Mouse (Mus musculus): ENCODE measurements around the gene Nfkbil1.

The Nfkbil1 gene

GRCm38 (mm10) chr17:35235614-35236389 is at the start of gene Nfkbil1:
Gene Nfkbil1 (minus strand): TSS chr17:35235792.
- peak; percentile 90 for DNase-seq (ENCODE audit: extremely low read depth, insufficient read length, low spot score)

DNA sequence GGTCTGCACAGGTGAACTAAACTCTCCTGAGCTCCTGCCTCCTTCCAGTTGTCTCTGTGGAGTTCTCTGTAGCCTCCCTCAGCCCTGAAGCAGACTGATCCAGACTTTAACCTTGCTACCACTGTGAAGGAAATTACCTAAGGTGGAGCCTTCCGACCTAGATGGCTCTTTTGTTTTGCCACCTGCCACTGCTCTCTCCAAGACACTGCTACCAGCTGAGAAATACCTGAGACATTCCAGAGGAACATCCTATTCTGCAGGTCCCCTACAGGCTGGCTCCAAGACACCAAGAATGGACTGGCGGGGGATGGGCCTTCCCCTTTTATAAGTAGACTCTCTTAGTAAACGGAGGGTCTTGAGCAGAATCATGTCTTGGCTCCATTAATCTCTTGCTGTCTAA is 44.7 kb upstream of the Nfkbil1 start:
- DNase-seq (ENCODE audit: extremely low read depth, insufficient read length, low spot score), result no peak

DNA sequence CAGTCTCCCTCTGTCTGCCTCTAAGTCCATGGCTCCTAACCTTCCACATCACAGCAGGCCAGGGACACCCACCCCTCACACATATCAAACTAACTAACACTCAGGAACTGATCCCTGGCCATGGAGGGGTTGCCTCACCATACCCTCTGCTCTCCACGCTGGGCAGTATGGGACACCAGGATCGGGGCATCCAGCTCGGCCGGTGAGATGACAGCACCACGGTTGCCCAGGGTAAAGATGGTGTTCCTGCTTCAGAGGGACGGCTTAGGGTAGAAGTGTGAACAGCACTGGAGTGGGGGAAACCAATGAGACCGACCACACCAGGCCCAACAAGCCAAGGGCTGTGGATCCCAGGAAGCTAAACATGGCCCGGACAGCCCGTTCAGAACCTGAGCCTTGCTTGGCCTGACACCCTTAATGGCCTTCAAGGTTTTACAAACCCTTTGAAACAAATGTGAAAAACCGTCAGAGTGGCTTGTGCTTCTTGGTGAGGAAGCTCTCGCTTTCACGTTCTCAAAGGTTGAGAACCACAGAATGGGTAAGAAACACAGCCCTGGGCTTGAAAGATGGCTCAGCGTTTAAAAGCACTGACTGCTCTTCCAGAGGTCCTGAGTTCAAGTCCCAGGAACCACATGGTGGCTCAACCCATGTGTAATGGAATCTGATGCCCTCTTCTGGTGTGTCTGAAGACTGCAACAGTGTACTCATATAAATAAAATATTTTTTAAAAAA is 43.5 kb upstream of the Nfkbil1 start:
- no peak for DNase-seq (ENCODE audit: extremely low read depth, insufficient read length, low spot score)

GRCm38 (mm10) chr17:35278049-35278448 is 42.5 kb upstream of the Nfkbil1 start:
- DNase-seq (ENCODE audit: extremely low read depth, insufficient read length, low spot score), result no peak

DNA sequence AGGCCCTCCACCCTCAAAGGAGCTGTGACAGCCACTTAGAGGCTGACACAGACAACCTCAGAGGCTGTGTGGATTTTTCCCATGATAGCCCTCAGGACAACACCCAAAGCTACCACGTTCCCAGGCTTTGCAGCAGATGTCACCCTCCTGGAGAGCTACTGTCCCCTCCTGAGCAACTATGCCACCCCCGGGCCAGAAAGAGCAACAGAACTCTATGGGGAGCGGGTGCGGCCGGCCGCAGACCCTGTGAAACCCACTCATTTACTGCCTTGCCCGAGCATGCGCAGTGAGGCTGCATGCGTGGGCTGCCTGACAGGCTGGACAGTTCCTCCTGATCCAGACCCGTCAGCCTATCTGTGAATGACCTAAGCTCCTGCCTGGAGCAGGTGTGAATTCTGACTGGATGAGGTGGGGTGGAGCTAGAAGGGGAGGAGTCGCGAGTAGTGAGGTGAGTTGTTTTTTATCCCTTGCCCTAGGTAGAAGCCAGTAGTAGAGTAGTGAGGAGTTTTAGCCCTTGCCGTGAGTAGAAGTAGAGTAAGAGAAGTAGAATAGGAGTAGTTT is 40.8 kb upstream of the Nfkbil1 start:
- DNase-seq (ENCODE audit: extremely low read depth, insufficient read length, low spot score), result no peak

DNA sequence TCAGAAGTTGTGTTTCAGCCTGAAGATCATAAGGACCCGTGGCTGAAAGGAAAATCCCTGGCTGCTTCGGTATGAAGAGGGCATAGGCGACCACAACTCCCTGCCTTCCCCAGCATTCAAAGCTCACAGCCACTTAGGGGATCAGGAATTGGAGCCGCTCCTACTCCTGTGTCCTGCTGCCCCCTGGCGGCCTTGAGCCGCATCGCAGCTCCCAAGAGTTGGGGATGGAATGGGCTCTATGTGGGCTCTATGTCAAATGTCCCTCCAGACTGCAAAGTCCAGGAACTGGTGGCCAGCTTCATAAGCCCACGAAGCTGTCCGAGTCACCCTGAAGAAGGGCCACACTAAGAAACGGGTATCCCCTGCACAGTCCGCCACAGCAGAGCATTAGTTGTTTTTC is 39.2 kb upstream of the Nfkbil1 start:
- peak; percentile 72 for DNase-seq (ENCODE audit: extremely low read depth, insufficient read length, low spot score)

DNA sequence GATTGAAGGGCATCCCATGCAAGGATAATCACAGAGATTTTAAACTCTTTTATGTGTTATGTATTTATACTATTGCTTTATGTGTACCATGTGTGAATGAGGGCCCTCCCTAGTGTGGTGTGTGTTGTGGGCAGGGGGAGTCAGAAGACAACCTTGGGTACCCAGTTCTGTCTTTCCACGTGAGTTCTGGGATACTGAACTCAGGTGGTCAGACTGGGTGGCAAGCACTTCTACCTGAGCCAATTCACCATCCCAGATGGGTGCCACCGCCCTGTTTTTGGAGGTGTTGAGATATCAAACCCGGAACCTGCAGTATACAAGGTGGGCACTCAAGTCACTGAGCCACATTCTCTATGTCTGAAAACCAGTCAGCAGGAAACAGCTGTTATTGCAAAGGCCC is 36.7 kb upstream of the Nfkbil1 start:
- no peak for DNase-seq (ENCODE audit: extremely low read depth, insufficient read length, low spot score)

DNA sequence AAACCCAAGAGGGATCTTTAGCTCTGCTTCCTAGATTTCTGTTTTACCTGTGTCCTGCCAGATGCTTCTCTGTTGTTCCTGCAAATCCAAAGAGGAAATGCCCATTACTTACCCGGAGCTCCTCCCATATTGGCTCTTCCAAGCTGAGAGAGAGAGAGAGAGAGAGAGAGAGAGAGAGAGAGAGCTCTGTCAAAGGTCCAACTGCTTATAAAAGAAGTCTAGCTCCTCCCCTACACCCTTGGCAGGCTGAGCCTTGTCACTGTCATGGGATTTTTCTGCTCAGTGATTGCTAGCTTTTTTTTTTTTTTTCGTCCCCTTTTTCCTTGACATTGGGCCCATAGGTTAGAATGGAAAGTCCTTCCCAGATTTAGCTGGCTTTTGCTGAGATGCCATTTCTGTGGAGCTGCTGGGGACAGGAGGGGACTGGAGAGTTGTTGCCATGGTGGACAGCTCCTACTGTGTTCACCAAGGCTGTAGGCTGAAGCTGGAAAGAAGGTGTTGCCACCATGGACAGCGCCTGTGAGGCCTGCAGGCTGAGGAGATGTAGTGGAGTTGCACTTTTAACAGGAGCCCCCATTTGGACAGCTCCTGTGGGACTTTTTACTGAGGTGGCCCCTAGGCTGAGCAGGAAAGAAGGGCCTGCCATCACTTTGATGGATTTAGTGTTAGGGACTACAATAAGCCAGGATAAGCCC is 34.2 kb upstream of the Nfkbil1 start:
- DNase-seq (ENCODE audit: extremely low read depth, insufficient read length, low spot score), result no peak

DNA sequence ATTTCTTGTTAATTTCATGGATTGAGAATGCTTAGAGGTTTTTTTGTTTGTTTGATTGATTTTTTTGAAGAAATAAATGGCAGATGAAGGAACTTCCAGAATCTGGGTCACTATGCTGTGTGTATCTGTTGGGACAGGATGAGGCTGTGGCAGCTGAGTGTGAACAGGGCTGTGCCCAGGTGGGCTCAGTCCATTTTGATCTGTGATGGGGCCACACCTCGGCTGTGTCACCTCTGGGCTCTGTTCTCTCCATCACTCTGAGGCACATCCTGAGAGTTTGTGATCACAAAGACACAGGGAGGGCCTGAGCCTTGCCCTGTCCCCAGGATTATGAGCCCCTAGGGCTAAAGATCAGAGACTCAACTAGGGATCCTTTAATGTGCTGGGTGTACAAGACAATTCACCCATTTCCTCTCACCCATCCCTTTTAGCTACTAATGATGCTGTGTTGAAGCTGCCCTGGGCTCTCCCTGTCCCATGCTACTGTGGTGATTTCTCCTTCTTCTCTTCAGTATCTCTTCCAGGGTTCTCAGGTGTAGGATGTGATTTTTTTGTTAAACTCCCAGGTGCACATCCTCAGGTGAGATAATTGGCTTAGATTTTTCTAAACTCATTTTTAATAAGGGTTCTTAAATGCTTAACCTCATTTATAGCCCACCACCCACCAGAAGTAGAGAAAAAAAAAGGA is 32.0 kb upstream of the Nfkbil1 start:
- no peak for DNase-seq (ENCODE audit: extremely low read depth, insufficient read length, low spot score)

GRCm38 (mm10) chr17:35263523-35263883 is 27.9 kb upstream of the Nfkbil1 start:
- DNase-seq (ENCODE audit: extremely low read depth, insufficient read length, low spot score), result peak; percentile 82

- DNase-seq (ENCODE audit: extremely low read depth, insufficient read length, low spot score), result peak; percentile 95
These were observed 27.3 kb upstream of the Nfkbil1 start, which contains the start of gene H2-D1 for GRCm38 (mm10) chr17:35262664-35263522. Gene H2-D1 (plus strand): TSS chr17:35262730.

DNA sequence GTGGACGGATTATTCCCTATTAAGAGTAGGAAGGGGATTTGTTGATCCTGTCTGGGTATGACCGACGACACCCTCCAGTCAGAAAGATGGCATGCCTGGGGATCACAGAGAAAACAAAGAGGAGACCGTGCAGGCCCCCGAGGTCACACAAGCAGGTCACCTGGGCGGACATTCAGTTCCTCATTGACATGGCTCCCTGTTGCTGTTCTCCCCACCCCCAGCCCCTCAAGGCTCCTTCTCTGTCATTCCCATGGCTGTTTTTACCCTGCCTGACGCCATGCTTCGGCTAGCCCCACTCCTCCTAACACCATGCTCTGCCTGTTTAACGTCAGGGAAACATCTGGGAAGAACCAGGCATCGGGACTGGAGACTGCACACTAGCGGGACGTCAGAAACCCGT is 26.1 kb upstream of the Nfkbil1 start:
- no peak for DNase-seq (ENCODE audit: extremely low read depth, insufficient read length, low spot score)

- no peak for DNase-seq (ENCODE audit: extremely low read depth, insufficient read length, low spot score)
These were observed 24.0 kb upstream of the Nfkbil1 start for GRCm38 (mm10) chr17:35259621-35260020.

DNA sequence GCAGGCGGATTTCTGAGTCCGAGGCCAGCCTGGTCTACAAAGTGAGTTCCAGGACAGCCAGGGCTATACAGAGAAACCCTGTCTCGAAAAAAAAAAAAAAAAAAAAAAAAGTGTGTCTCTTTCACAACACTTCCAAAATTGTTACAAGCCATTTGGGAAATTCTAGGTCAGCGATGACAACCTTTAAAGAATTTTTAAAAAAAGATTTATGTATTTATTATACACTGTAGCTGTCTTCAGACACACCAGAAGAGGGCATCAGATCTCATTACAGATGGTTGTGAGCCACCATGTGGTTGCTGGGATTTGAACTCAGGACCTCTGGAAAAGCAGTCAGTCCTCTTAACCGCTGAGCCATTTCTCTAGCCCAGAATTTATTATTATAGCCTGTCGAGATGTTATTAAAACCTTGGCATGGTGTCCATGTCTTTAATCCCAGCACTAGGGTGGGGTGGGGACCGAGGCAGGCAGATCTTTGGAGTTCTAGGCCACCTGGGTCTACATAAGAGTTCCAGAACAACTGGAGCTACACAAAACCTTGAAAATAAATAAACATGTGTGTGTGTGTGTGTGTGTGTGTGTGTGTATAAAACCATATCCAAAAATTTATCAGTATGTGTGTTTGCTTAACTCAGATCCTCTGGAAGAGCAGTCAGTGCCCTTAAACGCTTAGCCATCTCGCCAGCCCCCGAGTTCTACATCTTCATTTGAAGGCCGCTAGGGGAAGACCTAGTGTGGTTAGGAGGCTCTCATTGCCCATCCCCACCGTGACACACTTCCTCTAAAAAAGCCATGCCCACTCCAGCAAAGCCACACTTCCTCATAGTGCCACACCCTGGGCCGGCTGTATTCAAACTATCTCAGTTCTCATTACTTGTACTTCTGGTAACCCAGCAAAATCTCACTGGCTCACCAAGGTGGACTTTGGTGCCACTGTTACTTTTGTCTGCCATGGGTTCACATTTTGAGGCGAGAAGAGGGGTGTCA is 23.2 kb upstream of the Nfkbil1 start:
- DNase-seq (ENCODE audit: extremely low read depth, insufficient read length, low spot score), result peak; percentile 51

DNA sequence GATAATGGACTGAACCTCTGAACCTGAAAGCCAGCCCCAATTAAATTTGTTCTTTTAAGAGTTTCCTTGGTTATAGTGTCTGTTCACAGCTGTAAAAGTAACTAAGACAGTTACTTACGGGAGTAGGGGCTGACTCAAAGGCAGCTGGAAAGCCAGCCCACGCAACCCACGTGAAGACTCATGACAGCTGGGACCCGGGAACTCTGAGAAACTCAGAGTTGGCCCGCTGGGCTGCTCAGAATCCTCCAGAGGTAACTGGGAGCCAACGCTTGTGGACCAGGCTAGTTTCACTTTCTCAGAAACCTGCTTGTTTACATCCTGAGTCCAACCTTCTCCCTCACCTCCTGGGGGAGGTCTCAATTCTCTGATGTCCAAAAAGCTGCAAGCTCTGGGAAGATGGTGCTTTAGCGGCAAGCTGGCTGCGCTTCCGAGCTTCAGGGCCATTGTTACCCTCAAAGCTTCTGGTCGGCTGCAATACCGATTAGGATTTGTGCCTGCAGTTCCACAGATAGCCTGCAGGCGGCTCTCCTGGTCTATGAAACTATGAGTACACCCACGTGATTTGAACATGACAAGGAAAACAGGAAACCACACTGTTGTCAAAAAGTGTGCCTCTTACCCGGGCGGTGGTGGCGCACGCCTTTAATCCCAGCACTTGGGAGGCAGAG is 22.4 kb upstream of the Nfkbil1 start:
- peak; percentile 79 for DNase-seq (ENCODE audit: extremely low read depth, insufficient read length, low spot score)

DNA sequence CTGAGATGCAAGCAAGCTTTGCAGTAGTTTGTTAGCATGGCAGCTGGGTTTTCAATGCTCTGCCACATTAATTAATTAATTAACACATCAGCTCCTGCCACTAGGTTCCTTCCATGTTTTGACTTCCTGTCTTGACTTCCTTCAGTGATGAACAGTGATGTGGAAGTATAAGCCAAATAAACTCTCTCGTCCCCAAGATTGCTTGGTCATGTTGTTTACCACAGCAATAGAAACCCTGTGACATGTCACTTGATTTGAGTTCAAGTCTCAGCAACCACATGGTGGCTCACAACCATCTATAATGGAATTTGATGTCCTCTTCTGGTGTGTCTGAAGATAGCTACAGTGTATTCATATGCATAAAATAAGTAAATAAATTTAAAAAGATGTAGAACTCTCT is 21.8 kb upstream of the Nfkbil1 start:
- no peak for DNase-seq (ENCODE audit: extremely low read depth, insufficient read length, low spot score)

DNA sequence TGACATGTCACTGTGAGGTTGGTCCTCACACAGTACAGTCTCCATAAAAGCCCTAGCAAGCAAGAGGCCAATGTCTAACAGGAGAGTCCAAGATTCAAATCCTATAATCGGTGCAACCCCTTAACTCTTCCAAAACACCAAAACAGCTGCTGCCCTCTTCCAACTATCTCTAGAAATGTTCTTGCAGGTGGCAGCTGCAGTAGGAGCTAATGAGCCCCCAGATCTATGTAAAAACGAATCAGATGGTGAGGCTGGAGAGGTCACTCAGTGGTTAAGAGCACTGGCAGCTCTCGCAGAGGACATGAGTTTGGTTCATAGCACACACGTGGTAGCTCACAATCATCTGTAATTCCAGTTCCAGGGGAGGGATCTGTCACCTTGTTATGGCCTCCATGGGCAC is 20.1 kb upstream of the Nfkbil1 start:
- no peak for DNase-seq (ENCODE audit: extremely low read depth, insufficient read length, low spot score)

- no peak for DNase-seq (ENCODE audit: extremely low read depth, insufficient read length, low spot score)
These were observed 19.7 kb upstream of the Nfkbil1 start for GRCm38 (mm10) chr17:35255301-35255700.

All from 3134 (cell line).